Mouse (Mus musculus) ES-E14 (cell line): ENCODE data around the gene Nif3l1. TPM values are rescaled to one million over a fixed set of nuclear protein-coding genes. Genes with fewer than 3 reads are reported as not detected.
A peak's percentile ranks its signal among the peaks of the same experiment; 100 is the strongest.

Experiments
- DNase-seq: peaks from one replicate; pipeline ENCODE4 v3.0.0-alpha.2; 2013; ENCODE audit warnings: low read depth, low spot score
- H3K27ac ChIP-seq: 2 replicates; pipeline ENCODE4 v1.5.1; 2012; ENCODE audit warnings: low read depth, mild to moderate bottlenecking, low read length, moderate library complexity, mixed read lengths; ENCODE audit not compliant: poor library complexity, insufficient read depth, severe bottlenecking
- H3K36me3 ChIP-seq: 2 replicates; pipeline ENCODE4 v1.6.1; 2012; ENCODE audit warnings: mild to moderate bottlenecking, low read length, moderate library complexity, mixed read lengths; ENCODE audit not compliant: control insufficient read depth, poor library complexity, insufficient read depth, severe bottlenecking
- H3K4me1 ChIP-seq, 2 experiments: fragments of 150-350 bp in 1 of 2; sonication (generic) in 1 of 2; 2 replicates each; pipeline ENCODE4 v1.6.1; 2012; ENCODE audit warnings: low read length in 2 of 2, mild to moderate bottlenecking in 1 of 2, mixed read lengths in 1 of 2; ENCODE audit not compliant: control insufficient read depth in 2 of 2, insufficient read depth in 2 of 2, poor library complexity in 1 of 2
- H3K4me3 ChIP-seq, 2 experiments: fragments of 150-350 bp in 1 of 2; sonication (generic) in 1 of 2; 2 replicates each; pipeline ENCODE4 v1.5.1; 2012; ENCODE audit warnings: low read length in 2 of 2, low read depth in 1 of 2, mild to moderate bottlenecking in 1 of 2, mixed read lengths in 1 of 2; ENCODE audit not compliant: insufficient read depth in 1 of 2, poor library complexity in 1 of 2, severe bottlenecking in 1 of 2
- H3K9ac ChIP-seq: 2 replicates; pipeline ENCODE4 v1.6.1; 2012; ENCODE audit warnings: low read depth, mild to moderate bottlenecking, low read length, mixed read lengths; ENCODE audit not compliant: poor library complexity, insufficient read depth, severe bottlenecking
- H3K9me3 ChIP-seq: fragments of 150-350 bp; sonication (generic); 2 replicates; pipeline ENCODE4 v1.6.1; 2012; ENCODE audit warnings: low read depth, mild to moderate bottlenecking, low read length; ENCODE audit not compliant: control insufficient read depth, insufficient read depth
- CHD2 ChIP-seq: IDR thresholded peaks from 2 replicates; pipeline ENCODE4 v1.6.1; 2014; ENCODE audit warnings: mild to moderate bottlenecking, low read depth, low read length, inconsistent platforms
- HCFC1 ChIP-seq: IDR thresholded peaks from 2 replicates; pipeline ENCODE4 v1.6.1; 2012; ENCODE audit warnings: low read length, inconsistent platforms, borderline replicate concordance; ENCODE audit not compliant: insufficient read depth
- MAFK ChIP-seq: IDR thresholded peaks from 2 replicates; pipeline ENCODE4 v1.6.1; 2014; ENCODE audit warnings: mild to moderate bottlenecking, low read depth, low read length, inconsistent platforms; ENCODE audit not compliant: insufficient read depth
- ZC3H11A ChIP-seq: IDR thresholded peaks from 2 replicates; pipeline ENCODE4 v1.6.1; 2012; ENCODE audit warnings: low read depth, mild to moderate bottlenecking, inconsistent platforms, low read length, borderline replicate concordance
- ZNF384 ChIP-seq: IDR thresholded peaks from 2 replicates; pipeline ENCODE4 v1.6.1; 2012; ENCODE audit warnings: low read depth, low read length, inconsistent platforms
- in situ Hi-C, 2 experiments: fragments of 600-800 bp; cut with MboI; formaldehyde crosslinking; loops; one replicate each; pipeline ENCODE4 v1.15.1; 2025; ENCODE audit warnings: low sequenced_read_pairs in 2 of 2, inconsistent platforms in 1 of 2; ENCODE audit not compliant: unreplicated experiment in 2 of 2
- total RNA-seq: library from RNA; depleted of rRNA; stranded (reverse); fragments of 300-350 nt; gene quantifications from 2 replicates; pipeline ENCODE4 v1.2.3, GENCODE M21; 2012

Gene Nif3l1
- total RNA-seq, 1 experiment, result 32.7 TPM

DNA sequence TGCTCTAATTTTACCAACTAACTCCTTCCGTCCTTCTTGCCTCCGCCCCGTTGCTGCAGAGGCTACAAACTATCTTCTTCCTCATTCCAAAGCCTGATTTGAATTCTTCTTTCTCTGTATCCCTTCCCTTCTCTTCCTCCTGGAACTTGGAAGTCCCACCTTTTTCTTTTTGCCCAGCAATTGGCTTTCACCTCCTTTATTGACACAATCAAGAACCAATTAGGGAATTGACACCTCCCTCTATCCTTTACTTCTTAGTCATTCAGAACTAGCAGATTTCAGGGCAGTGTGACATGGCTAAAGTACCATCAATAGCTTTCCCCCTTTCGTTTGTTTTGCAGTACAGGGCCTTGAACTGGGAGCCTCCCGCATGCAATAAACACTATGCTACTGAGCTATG lies 13.2 kb downstream of the Nif3l1 start:
- Histone ChIP-seq H3K4me3 (0 out of 4 replicates have a peak overlapping the region, but pooled peaks of 1 of the 2 experiments have one; percentile 1), H3K9ac (no peak overlapping the region; the same call in 1 of the 2 replicates), H3K27ac (no peak overlapping the region), H3K9me3 (no peaks in the 10 kb centered on the region), H3K4me1 (peaks cover 0 to 2% of the 10 kb centered on the region in 2 experiments; a peak in 1 of 4 replicates), H3K36me3 (peaks cover 38% of the 10 kb centered on the region)
- peak; percentile 16 for DNase-seq
- in situ Hi-C loops, result no loop called here
- no peak for TF ChIP-seq ZNF384
- TF ChIP-seq CHD2, result 0 out of 2 replicates have a peak, but pooled peaks have one; percentile 45

DNA sequence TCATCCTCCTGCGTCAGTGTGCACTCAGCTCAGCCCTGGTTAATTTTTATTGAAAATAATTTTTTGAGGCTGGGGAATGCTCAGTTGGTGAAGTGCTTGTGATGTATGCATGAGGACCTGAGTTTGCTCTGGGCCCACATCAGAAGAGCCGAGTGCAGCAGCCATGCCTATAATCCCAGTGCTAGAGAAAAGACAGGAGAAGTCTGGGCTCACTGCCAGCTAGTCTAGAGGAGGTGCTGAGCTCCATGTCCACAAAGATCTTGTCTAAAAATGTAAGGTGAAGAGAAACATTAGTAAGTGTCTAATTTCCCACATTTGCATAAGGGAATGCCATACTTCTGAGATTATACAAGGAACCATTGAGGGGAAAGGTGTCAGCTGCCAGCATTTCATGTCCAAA lies 13.9 kb downstream of the Nif3l1 start:
- Histone ChIP-seq H3K9me3 (no peaks in the 10 kb centered on the region), H3K4me1 (peaks cover 0 to 2% of the 10 kb centered on the region in 2 experiments; a peak in 1 of 4 replicates), H3K9ac (no peak overlapping the region), H3K36me3 (peaks cover 38% of the 10 kb centered on the region), H3K4me3 (no peak overlapping the region), H3K27ac (no peak overlapping the region)
- no peak for TF ChIP-seq HCFC1
- TF ChIP-seq ZC3H11A, result no peak
- no peak for TF ChIP-seq CHD2
- TF ChIP-seq MAFK, result no peak
- TF ChIP-seq ZNF384, result no peak
- in situ Hi-C loops, result no loop called here
- no peak for DNase-seq

DNA sequence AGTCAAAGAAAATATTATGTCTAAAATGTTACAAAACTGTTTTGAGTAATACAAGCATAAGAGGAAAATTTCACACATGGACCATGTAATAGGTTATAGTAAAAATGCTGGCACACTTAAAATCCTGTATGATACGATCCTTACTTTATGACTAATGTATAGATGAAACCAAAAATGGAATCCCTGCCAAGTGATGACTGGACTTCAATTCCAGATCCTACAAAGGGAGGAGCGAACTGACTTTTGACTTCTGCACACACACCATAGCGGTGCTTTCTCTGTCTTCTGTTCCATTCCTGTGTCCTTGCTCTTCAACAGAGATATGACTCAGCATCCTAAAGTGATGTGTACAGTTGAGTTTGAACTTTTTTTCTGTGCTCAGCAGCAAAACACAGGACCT lies 15.6 kb downstream of the Nif3l1 start:
- Histone ChIP-seq H3K9ac (no peak overlapping the region), H3K4me3 (no peak overlapping the region), H3K27ac (no peak overlapping the region), H3K4me1 (peaks cover 0 to 2% of the 10 kb centered on the region in 2 experiments; a peak in 1 of 4 replicates), H3K9me3 (no peaks in the 10 kb centered on the region), H3K36me3 (peaks cover 38% of the 10 kb centered on the region)
- DNase-seq, result no peak
- in situ Hi-C loops, result no loop called here
- no peak for TF ChIP-seq ZNF384
- no peak for TF ChIP-seq CHD2
- no peak for TF ChIP-seq MAFK
- no peak for TF ChIP-seq ZC3H11A

DNA sequence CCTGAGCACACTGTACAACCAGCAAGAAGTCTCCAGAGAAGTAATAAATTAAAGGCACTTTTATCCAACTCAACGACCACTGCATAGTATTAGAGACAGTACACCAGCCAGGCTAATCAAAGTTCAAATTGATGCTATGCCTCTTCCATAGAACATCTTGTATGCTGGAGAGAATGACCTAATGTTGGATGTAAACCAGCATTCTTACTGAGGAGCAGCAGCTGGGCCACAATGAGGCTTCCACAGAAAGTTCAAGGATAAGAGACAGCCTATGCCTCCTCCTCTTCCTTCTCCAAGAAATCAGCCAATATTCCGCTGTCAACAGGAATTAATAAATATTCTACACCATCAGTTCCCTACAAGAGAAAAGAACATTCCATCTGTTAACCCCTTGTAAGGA lies 19.0 kb downstream of the Nif3l1 start:
- Histone ChIP-seq H3K36me3 (peaks cover 32% of the 10 kb centered on the region), H3K27ac (no peak overlapping the region), H3K9me3 (no peaks in the 10 kb centered on the region), H3K4me3 (no peak overlapping the region), H3K4me1 (no peaks in the 10 kb centered on the region), H3K9ac (no peak overlapping the region)
- in situ Hi-C loops, result no loop called here
- no peak for DNase-seq
- TF ChIP-seq ZNF384 (no peak), CHD2 (no peak), HCFC1 (no peak), ZC3H11A (no peak), MAFK (no peak)

DNA sequence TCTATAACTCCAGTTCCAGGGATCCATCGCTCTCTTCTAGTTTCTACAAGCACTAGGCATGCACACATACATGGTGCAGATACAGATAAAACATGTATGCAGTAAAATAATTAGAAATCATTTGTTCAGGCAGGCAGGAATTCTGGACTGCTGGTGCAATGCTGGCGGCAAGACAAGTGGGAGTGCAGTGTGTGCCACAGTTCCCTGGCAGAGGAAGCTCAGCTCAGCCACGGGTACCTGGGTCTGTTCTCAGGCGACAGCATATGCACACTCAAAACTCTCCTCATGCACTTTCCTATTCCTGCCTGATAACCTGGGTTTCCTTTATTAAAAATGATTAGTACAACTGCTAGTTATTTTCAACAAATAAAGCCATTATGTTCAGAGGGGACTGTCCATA lies 20.1 kb downstream of the Nif3l1 start:
- in situ Hi-C loops, result no loop called here
- Histone ChIP-seq H3K9ac (no peak overlapping the region), H3K4me3 (no peak overlapping the region), H3K27ac (no peak overlapping the region), H3K36me3 (peaks cover 36% of the 10 kb centered on the region), H3K4me1 (no peaks in the 10 kb centered on the region), H3K9me3 (no peaks in the 10 kb centered on the region)
- TF ChIP-seq ZC3H11A, result no peak
- no peak for TF ChIP-seq CHD2
- TF ChIP-seq HCFC1, result no peak
- TF ChIP-seq ZNF384, result no peak
- TF ChIP-seq MAFK, result no peak
- no peak for DNase-seq
